Mouse (Mus musculus) layer of hippocampus, adult 2 months (tissue): Measurements from ENCODE around the gene Txndc12. TPM values are rescaled to one million over a fixed set of nuclear protein-coding genes. Genes with fewer than 3 reads are reported as not detected.

Experiments used
- DNase-seq, 2 experiments: peaks; one replicate each; pipeline ENCODE4 v3.0.0; 2022; ENCODE audit warnings: low spot score in 2 of 2
- H3K27ac ChIP-seq: fragments of 200-600 bp; 2 replicates; pipeline ENCODE4 v1.8.1; 2022
- H3K4me3 ChIP-seq: fragments of 200-600 bp; 2 replicates; pipeline ENCODE4 v1.8.1; 2022; ENCODE audit warnings: mild to moderate bottlenecking
- CTCF ChIP-seq: fragments of 200-600 bp; conservative IDR thresholded peaks from 2 replicates; pipeline ENCODE4 v1.8.1; 2022; ENCODE audit warnings: antibody characterized with exemption, mild to moderate bottlenecking, moderate library complexity
- total RNA-seq, 2 experiments: library from RNA; stranded (reverse); gene quantifications; 2 replicates each; pipeline ENCODE4 v1.2.3; 2021

Txndc12 gene
- total RNA-seq, 2 experiments from 2014 or later = 32.3 to 33.8 TPM

DNA sequence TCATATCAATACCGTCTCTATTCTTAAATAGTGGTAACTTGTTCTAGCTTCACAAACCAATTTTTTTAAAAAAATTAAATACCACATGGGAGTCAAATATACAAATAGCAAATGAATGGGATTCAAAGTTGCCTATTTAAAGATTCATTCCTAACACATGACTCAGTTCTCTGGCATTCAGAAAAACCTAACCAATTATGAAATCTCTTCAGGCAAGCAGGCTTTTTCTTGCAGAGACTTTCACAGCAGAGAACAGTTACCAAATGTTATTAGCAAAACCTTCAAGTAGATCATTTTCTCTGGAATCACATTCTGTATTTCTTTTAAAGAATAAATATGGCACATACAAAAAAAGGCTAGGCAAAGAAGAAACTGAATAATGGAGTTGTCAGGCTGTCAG is 3.7 kb upstream of the Txndc12 start:
- no peak overlapping the region for H3K4me3 ChIP-seq
- peak overlapping the region; percentile 99 for H3K27ac ChIP-seq
- no peak for TF ChIP-seq CTCF
- DNase-seq = no peak

DNA sequence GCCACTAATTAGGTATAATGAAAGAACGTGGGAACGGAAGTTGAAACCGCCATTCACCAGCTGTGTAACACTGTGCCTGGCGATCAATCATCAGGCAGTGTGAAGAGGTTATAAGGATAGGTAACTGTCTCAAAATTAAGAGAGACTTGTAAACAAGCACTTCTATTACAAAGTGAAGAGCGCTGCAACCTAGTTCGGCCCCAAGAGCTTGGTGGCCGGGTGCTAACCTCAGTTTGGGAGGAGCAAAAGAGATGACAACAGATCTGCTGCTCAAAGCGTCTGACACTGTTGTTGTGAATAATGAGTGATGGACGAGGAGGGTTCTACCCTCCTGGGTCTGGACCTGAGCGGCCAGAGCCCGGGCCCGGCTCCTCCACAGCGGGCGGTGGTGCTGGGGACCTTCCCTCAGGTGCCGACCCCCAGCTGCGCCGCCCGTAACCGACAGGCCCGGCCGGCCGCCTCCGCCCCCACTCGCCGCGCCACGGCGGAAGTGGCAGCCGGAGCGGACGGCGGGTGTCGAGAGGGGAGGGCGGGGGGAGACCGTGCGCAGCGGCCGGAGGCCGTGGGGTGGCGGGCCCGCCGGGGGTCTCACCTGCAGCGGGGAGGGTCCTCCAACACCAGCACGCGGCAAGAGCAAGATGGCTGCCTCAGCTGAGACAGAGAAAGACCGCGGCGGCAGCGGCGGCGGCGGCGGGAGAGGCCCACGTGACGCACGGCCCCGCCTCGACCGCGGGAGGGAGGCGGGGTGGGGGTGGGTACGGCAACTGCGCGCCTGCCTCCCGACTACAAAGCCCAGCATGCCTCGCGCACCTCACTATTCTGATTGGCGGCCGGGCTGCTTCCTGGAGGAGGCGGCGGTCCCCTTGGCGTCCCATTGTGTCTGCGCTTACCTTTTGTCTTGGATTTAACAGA is 1.2 kb upstream of the Txndc12 start, which contains the start of gene Btf3l4:
TSS of gene Btf3l4 (minus strand) at position 699 of the 912 bp plus-strand sequence.
- Histone ChIP-seq H3K27ac (peak within 1 kb of the TSS; percentile 99), H3K4me3 (peak within 1 kb of the TSS; percentile 93)
- no peak for TF ChIP-seq CTCF
- DNase-seq = peak; percentile 90 to 91

DNA sequence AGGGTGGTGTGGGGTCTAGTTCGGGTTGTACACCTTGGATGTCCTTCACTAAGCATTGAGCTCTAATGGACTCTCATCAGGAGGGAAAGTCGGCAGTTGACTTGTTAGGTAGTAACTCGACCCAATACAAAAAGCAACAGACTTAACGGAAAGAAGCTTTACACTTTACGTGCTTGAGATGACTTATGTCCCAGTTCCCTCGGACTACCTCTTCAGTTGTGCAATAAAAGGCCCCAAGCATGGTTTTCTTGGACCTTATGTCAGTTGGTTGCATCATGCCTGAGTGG is 630 bp upstream of the Txndc12 start:
- H3K4me3 ChIP-seq = peak overlapping the region; percentile 93
- no peak for DNase-seq
- peak overlapping the region; percentile 99 for H3K27ac ChIP-seq
- no peak for TF ChIP-seq CTCF

DNA sequence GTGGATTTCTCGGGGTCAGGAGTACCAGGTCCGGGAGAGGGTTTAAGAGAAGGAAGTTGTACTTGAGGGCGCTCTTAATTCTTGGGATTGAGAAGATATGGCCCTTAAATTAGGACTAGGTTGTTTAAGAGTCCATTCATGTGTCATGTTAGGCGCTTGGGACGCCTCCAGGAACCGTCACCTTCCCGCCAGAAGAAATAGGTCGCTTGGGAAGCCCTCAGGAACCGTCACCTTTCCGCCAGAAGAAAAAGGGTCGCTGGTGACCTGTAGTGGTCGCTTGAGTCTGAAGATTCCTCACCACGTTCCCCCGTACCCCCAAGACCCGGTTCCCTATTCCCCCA is 540 bp downstream of the Txndc12 start:
- peak overlapping the region; percentile 93 for H3K4me3 ChIP-seq
- no peak for TF ChIP-seq CTCF
- peak overlapping the region; percentile 99 for H3K27ac ChIP-seq
- DNase-seq = no peak

DNA sequence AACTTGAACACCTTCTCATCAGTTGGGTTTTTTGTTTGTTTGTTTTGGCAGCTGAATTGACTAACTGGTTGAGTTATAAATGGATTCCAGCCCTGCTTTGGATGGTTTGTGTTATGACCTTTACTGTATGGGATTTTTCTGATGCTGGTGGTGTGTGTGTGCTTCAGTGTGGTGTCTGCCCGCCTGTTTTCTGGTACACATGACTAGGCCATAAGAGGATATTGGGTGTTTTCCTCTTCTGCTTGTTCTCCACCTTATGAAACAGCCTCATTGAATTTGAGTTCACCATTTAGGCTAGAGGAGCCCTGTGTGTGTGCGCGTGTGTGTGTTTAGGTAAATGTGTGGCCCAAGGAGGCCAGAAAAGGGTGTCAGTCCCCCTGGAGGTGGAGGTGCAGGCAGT is 1.1 kb downstream of the Txndc12 start:
- peak overlapping the region; percentile 99; the same call in 1 of the 2 replicates for H3K27ac ChIP-seq
- TF ChIP-seq CTCF = no peak
- no peak for DNase-seq

DNA sequence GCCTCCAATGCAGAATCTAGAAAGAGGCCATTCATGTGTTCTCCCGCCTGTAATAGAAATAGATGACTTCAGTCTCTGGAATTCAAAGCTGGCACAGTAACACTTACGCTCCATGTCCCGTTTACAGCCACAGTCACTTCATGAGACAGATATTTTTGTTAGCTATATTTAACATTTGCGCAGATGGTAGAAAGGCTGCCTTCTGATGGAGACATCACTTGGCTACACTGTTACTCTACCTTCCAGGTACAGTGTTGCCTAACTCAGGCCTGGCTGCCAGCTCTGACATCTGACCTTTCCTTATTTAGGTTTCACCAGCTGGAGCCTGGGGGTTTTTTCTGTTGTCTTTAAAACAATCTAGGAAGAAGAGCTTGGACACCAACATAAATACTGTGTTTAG is 3.6 kb downstream of the Txndc12 start:
- peak; percentile 29 to 41 for DNase-seq
- no peak for TF ChIP-seq CTCF
- Histone ChIP-seq H3K4me3 (no peak overlapping the region), H3K27ac (peak overlapping the region; percentile 54)

More for the DNA sequence above, 1.1 kb downstream of the Txndc12 start:
- H3K4me3 ChIP-seq = peak overlapping the region; percentile 93

DNA sequence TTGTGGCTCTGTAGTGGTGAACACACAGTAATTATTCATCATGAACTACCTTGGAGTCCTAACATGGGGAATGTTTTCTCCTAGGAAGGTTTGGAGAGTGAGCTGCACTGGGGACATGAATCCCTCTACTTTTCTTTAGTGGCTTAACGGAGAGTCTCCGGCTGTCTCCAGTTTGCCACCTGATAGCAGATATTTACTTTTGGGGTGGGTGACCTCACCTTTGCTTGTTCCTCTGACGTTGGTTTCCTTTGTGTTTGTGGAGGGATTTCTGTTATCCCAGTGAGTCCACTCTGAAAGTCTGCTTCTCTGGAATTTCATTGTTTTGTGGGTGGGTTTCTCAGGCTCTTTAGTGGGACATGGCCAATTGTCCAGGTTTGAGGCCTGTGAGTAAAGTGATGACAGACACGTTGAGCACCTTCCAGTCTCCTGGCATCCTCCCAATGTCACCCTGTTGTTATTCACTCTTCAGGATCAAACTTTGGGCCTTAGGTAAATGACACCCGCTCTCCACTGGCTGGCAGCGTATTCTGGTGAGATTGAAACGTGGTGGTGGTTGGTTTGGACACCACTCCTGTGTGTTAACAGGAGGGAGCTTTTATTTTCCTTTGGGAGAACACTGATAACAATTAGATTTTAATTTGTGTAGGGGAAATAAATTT is 7.6 kb downstream of the Txndc12 start:
- H3K4me3 ChIP-seq = no peak overlapping the region
- no peak for TF ChIP-seq CTCF
- no peak for DNase-seq
- no peak overlapping the region for H3K27ac ChIP-seq

DNA sequence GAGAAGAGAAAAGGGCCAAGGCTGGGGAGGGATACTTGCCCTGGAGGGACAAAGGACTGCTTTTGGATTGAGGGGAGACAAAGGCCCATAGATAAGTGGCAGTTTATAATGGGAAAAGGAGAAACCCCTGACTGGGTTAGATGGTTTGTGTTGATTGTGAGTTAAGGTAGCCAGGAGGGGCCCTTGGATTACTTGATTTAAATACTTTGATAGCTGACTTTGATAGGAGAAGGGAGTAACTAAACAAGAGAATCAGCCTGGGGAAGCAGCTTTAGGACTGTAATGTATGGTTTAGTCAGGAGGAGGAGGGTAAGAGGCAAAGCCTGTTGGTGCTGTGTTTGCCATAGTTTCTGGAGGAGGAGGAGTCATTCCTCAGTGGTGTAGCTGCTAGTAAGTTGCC is 8.9 kb downstream of the Txndc12 start:
- TF ChIP-seq CTCF = no peak
- DNase-seq = no peak
- H3K4me3 ChIP-seq = no peak overlapping the region
- no peak overlapping the region for H3K27ac ChIP-seq

DNA sequence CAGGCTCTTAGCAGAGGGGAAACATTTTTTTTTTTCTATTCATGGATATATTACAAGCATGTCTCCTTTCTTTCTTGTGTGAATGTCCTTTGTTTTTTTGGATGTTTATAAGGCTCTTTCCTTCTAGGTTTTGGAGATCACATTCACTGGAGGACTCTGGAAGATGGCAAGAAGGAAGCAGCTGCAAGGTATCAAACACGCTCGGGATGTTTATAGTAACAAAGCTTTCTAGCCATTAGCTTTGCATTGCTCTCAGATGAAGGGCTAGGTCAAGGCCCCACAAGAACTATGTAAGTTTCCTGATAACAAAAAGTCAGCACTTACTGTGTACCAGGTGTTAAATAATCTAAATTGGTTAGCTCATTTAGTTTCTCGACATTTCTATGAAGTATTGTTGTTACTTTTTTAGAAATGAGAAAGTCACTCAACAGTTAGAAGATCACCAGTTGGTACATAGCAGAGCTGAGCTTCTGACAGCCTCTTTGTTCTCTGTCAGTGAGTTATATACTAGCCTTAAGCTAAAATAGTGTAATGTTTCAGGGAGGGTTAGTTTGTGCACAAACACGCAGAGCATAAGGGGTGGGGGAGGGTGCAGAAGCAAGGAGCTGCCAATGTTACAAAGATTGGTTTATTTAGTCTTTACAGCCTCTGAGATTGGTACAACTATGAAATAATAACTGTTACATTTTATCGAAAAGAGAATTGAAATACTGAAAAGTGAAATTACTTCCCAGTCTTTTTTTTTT is 11.6 kb downstream of the Txndc12 start:
- TF ChIP-seq CTCF = no peak
- no peak overlapping the region for H3K4me3 ChIP-seq
- no peak for DNase-seq
- H3K27ac ChIP-seq = no peak overlapping the region

DNA sequence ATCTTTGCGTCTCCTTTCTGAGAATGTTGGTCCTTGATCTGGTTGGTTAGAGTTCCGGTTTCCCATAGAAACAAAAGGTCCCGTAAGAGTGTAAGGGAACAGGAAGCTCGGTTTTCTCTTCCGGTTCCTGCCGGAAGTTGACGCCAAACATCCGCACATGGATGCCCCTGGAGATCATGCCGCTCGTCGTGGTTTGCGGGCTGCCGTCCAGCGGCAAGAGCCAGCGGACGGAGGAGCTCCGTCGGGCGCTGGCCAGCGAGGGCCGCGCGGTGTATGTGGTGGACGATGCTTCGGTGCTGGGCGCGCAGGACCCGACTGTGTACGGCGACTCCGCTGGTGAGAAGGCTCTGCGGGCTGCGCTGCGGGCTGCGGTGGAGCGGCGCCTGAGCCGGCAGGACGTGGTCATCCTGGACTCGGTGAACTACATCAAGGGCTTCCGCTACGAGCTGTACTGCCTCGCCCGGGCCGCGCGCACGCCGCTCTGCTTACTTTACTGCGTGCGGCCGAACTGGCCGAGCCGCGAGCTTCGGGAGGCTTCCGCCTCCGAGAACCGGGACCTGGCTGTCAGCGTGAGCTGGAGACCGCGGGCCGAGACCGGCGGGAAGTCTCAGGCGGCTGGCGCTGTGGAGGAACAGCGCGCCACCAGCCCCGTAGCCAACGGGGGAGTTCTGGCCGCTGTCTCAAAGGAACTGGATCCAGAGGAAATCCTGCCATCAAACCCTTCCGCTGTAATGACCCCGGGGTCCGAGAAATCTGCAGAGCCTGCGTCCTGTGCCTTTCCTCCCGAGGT is 13.5 kb downstream of the Txndc12 start, which contains the start of gene Kti12:
TSS of gene Kti12 (plus strand) at position 71 of the 790 bp plus-strand sequence.
- Histone ChIP-seq H3K27ac (peak within 1 kb of the TSS; percentile 93), H3K4me3 (peak within 1 kb of the TSS; percentile 80)
- no peak for TF ChIP-seq CTCF
- DNase-seq = peak; percentile 79 to 87

DNA sequence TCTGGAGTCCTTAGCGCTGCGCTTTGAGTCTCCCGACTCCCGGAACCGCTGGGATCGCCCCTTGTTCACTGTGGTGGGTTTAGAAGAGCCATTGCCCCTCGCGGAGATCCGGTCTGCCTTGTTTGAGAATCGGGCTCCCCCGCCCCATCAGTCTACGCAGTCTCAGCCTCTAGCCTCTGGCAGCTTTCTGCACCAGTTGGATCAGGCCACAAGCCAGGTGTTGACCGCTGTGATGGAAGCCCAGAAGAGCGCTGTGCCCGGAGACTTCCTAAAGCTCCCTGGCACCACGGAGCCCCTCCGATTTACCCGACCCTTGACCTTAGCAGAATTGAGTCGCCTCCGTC is 14.1 kb downstream of the Txndc12 start, which contains the start of gene A730015C16Rik:
TSS of gene A730015C16Rik (minus strand) at position 115 of the 344 bp plus-strand sequence.
- no peak for DNase-seq
- peak within 1 kb of the TSS; percentile 93 for H3K27ac ChIP-seq
- TF ChIP-seq CTCF = no peak
- peak within 1 kb of the TSS; percentile 80 for H3K4me3 ChIP-seq

DNA sequence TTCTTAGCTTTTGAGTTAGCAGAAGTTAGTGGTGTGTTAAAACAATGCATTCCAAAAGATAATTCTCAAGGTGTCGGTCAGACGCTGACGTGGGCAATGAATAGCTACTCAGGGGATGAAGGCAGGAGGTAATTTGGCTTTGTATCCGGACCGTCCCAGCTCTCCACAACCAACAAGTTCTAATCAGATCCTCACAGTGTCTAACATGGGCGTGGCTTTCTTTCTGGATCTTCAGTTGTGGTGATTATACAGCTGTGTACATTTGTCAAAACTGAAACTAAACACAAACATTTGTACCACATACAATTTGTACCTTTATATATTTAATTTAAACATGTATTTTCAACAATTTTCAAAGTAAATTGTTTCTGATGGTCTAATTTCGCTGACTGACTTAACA is 32.4 kb downstream of the Txndc12 start:
- TF ChIP-seq CTCF = no peak
- no peak overlapping the region for H3K27ac ChIP-seq
- no peak for DNase-seq
- H3K4me3 ChIP-seq = no peak overlapping the region
